Mouse (Mus musculus): ENCODE measurements at regions not wholly inside any gene's neighbourhood (a gene's known extent, or its start where the extent isn't known, plus 50 kb on each side); places are given as distances from the start of the nearest gene placed in this dataset.

- TF ChIP-seq GATA1 (IDR thresholded peaks at IDR 0.05; ENCODE audit: borderline replicate concordance, low read length) = no peak
- TF ChIP-seq FLI1 (IDR thresholded peaks at IDR 0.05; ENCODE audit: low read length) = no peak
Observed at GRCm38 (mm10) chr6:55755491-55755890, 74.4 kb upstream of the Neurod6 start.

All from megakaryocyte, embryonic 14.5 days (primary cell).